Mouse (Mus musculus): ENCODE measurements around the gene Ankra2.
A peak's percentile ranks its signal among the peaks of the same experiment; 100 is the strongest.

Gene Ankra2

DNA sequence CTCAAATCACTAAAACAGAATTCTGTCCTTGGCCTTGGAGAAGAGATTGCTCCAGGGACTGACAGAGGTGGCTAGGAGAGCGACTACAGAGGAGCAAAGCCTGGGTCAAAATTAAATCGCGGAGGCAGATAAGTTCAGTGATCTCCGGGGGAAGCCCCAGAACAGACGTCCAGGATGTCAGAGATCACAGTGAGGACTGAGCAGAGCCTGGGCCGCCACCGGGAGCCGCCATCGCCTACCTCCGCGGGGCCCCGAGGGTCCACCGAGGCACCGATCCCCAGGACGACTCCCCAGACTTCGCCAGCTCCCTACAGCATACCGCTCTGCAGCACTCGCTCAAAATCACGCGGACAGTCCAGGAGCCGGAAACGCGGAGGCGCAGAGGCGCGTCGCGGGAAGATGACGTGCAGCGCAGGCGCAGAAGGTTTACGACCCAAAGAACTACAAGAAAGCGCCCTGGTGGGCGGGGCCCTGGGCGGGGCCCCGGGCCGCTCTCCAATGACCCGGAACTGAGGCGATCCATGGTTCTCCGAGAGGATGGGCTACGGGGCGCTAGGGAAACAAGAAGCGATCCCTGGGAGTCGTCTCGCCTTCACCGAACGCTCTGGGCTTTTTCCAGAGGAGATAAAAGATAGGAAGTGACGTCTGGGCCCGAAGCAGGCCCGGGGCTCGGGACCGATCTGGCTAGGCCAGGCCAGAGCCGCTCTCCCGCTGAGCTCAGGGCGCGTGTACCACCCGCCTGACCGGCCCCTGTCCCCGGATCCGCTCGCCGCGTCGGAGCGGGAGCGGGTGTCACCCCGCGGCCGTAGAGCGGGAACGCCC, at the start of gene Ankra2, which contains the start of gene Utp15:
TSS of gene Ankra2 (plus strand) at position 439 of the 822 bp plus-strand sequence.
TSS of gene Utp15 (minus strand) at position 406 of the 822 bp plus-strand sequence.
- peak; percentile 98 for DNase-seq (ENCODE audit: low spot score)

DNA sequence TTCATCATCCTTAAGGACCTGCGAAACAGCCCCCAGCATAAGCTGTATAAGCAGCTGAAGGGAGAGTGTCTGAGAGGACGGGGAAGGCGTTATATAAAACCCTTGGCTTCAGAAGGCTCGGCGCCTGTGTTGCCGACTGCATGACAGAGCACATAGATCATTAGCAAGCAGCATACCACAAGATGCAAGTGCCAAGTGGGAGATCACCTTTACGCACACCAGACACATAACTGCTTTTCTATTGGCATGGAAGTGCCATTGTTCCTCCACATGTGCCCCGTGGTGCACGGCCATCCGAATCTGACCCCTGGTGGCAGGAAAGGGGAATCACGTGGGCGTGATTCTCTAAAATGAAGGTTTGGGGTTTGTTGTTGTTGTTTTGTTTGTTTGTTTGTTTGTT, 40.0 kb upstream of the Ankra2 start:
- no peak for DNase-seq (ENCODE audit: low spot score)

DNA sequence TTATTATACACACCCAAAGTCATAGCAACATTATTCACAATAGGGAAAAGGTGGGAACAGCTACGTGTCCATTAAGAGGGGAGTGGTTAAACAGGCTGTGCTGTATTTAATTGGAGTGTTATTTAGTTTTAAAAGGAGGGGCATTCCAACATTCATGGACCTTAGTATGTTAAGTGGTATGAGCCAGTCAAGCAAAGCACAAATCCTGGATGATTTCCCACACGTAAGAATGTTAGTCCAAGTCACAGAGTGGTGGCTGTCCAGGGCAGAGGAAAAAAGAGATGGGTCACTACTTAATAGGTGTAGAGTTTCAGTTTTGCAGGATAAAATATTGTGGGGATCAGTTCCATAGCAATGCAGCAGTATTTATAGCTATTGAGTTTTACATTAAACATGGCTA, 36.6 kb upstream of the Ankra2 start:
- no peak for DNase-seq (ENCODE audit: low spot score)

DNA sequence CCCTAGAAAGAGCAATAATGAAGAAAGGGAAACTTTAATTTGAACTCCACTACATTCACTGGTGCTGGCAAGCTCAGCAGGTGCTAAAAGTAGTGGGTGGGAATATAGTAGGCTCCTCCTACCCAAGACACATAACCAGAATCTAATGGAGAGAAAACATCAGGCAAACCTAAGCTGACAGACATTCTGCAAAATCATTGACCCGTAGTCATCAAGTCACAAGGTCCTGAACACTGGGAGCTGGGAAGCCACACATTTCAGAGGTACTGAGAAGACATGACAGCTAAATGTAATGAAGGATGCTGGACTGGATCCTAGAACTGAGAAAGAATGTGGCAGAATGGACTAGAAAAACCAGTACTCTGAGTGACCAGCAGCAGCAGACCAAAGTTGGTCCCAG, 32.4 kb upstream of the Ankra2 start:
- no peak for DNase-seq (ENCODE audit: low spot score)

DNA sequence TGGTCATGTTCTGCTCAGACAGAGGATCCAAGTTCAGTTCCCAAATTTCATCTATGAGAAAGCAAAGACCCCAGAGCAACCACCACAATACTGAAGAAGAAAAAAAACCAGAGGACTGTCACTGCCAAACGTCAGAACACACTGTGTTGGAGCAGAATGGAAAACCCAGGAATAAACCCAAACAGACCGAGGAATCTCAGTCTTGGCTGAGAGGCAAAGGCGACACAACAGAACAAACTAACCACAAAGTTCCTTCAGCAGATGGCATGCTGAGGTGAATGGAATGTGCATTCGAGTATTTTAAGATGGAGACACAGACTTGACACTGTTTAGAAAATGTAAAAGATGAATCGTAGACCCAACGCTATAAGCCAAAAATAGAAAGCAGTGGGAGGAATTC, 27.4 kb upstream of the Ankra2 start:
- DNase-seq (ENCODE audit: low spot score) = no peak

DNA sequence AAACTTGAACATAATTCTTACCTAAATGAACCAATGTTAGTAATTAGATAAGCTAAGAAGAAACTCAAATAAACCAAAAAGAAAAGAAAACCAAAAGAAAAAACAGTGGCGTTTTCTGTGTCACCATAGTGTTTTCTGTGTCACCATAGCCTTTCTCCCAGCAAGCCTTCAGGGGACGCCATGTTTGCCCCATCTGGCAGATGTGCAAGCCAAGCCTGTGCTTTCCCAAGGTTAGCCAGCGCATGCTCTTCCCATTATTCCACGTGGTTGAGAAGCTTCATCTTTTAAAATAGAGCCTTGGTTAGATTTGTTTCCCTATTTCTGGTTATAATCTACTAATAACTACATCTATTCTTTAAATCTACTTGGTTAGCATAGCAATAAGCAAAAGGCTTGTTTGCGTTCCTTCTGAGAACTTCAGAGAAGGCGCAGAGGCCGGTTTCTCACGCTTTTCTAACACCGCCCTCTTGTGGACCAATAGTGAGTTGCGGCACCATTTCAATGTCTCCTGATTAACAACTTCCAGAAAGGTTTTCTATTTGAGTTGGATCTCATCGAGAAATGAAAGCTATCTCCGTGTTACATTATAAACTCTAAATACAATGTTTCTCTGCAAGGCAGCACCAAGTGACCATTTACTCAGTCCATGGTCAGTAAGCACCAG, 22.8 kb upstream of the Ankra2 start:
- peak; percentile 23 for DNase-seq (ENCODE audit: low spot score)

DNA sequence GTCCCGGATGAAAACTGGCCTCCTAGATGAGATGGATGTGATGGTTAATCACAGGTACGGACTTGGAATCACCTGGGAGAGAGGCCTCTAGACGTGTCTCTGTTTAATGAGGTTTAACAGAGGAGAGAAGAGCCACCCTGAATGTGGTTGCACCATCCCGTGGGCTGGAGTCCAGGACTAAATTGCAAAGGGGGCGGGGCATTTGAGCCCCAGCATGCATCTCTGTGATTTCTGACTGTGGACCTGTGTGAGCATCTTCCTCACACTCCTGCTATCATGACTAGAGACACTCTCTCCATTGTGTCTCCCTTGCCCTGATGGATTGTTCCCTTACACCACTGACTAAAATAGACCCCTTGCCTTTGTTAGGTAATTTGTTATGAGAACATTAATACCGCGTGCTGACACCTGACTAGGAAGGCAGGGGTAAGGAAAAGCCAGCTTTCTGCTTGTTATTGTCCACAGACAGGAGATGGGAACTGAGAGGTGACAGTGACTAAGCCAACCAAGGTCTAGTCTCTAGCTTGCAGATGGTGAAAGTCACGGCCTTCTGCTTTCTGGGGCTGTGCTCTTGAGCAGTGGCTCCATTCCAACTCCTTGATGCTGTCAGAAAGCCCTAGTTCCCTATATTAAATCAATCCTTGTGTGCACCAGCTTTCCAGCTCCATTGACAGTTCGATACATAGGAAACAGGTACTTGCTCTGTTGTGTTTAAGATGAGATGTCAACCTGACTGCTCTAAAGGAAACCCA, 21.2 kb upstream of the Ankra2 start:
- DNase-seq (ENCODE audit: low spot score) = no peak

DNA sequence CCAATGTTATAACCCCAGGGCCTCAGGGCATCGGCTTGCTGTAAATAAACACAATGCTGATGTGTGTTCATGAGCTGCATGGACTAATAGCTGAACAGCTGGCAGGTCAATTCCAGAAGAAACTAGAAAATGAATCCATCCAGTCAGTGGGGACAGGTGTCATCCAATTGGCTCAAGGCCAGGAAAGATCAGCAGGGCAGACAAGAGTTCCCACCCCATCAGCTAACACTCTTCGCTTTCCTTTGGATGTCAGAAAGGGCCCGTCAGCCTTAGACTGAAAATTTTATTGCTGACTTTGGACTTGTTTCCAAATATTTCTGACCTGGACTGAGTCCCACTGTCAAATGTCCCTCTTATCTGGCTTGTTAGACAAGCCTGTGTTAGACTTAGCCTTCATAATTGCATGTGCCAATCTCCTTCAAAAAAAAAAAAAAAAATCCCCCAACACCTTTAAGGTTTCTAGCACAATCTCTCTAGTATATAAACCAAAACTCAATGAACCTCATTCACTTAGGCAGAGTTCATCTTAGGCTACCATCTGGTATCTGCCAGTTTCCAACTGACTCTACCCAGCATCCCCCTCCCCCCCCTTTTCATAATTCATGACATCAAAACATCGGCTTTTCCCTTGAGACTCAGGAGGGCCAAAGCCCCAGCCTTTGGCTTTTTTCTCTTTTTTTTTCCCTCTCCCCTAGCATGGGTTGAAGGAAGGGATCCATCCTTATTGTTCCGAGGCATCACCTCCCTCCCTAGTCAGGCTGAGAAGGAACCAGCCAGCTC, 18.1 kb upstream of the Ankra2 start:
- no peak for DNase-seq (ENCODE audit: low spot score)

DNA sequence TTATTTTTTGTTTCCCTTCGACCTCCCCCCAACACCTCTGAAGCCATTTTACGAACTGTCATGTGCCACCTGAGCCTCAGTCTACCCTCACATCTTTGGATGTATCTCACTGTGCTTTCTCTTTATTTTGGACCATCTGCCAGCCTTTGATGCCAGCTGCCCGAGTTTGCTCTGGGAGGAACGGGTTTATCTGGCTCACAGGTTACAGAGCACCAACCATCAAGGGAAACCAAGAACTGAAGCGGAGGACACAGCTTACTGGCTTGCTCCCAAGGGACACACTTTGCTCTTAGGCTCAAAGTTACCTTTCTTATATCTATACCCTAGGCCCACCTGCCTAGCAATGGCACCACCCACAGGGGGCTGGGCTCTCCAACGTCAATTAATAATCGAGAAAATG, 17.5 kb upstream of the Ankra2 start:
- DNase-seq (ENCODE audit: low spot score) = no peak

DNA sequence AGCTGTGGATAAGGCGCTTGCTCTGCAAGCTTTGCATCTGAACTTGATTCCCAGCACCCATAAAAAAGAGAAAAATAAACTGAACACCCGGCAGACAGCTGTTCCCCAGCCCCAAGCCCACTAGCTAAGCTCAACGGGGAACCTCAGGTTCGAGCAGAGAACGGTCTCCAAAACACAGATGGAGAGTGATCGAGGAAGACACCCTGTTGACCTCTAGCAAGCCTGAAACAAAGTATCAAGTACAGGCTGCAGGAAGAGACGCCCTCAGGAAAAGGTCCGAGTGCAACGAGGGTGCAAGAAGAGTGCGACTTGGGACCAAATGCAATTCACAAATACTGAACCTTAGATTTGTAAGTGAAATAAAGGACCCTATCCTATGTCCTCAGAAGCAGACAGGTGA, 13.3 kb upstream of the Ankra2 start:
- DNase-seq (ENCODE audit: low spot score) = no peak

DNA sequence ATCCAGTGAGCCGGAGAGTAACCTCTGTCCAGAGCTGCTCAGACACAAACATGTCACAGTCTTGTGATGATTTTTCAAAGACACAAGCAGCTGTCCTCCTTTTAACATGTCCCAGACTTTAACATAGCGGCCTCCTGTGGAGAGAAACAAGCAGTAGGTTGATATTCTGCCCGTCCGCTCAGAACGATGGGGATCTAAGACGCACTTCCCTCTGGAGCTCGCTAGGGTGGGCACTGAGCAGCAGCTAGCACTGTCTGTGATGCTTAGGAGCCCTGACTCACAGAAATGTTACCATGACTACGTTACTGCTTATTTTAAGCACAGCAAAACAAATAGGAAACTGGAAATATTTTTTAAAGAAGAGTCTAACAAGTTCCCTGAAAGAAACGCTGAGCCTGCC, 8.0 kb upstream of the Ankra2 start:
- no peak for DNase-seq (ENCODE audit: low spot score)

DNA sequence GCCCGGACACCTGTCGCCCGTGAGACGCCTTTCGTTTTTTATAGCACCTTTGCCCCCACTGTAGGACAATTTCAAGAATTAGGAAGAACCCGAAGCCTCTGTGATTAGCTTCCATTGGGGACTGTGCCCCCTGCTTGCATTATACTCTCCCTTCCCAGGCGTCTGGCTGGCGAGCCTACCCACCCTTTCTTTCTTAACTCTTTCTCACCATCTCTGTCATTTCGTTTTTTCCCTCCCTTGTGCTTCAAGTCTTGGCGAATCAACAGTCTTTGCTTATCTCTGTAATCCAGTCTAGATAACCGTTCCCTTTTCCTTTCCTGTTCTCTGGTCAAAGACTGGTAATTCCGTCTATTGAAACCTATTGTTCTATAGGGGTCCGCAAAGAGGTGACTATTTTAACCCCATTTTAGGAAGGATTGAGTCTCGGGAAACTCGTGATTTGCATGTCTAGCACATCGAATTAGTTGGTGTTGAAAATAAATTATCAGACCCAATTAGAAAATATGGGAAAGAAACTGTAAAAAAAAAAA, 649 bp downstream of the Ankra2 start:
- no peak for DNase-seq (ENCODE audit: low spot score)

DNA sequence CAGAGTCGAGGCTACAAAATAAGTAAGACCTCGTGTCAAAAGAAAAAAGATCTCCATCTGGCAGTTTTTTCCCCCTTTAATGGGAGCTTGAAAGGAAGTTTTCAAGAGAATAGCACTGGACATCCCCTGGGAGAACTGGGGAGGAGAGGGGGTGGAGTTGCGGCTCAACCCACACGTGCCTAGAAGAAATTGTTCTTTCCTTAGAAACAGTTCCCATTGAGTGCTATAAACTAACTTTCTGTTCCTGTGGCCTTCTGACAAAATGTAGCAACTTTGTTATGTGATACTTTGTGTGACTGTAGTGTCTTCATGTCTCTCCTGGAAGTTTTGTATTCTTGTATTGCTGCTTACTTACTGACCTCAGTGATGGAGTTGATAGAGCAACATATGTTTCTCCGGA, 1.2 kb downstream of the Ankra2 start:
- DNase-seq (ENCODE audit: low spot score) = no peak

DNA sequence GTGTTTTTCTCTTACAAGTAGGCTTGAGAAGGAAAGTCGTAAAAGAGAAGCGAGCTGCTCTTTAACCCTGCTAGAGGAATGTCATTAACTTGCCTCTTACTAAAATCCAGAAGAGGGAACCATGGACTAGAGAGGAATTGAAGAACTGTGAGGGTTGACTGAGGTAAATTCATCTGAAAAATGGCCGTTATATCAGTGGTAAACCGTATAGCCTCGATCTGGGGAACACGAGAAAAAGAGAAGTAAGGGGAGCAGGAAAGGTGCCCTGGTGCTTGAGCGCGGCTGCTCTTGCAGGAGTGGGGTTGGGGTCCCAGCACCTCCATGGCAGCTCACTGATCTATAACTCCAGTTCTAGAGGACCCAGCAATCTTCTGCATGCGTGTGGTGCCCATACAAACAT, 11.1 kb downstream of the Ankra2 start:
- no peak for DNase-seq (ENCODE audit: low spot score)

DNA sequence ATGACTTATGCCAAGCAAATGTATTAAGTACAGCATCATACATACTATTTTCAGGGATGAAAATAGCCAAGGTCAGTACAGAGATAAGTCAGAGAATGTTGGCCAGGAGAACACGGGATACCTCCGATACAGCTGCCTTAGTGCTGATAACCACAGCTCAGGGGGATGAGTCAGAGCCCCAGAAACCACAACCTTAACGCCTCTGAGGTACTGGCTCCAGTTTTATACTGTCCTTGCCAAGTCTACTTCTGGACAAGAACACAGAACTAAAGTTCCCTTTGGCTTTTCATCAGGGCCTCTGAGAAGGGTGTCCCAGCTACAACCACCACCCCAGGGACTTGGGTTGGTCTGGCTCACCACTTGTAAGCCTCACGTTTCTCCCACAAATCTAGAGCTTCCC, 12.8 kb downstream of the Ankra2 start:
- no peak for DNase-seq (ENCODE audit: low spot score)

DNA sequence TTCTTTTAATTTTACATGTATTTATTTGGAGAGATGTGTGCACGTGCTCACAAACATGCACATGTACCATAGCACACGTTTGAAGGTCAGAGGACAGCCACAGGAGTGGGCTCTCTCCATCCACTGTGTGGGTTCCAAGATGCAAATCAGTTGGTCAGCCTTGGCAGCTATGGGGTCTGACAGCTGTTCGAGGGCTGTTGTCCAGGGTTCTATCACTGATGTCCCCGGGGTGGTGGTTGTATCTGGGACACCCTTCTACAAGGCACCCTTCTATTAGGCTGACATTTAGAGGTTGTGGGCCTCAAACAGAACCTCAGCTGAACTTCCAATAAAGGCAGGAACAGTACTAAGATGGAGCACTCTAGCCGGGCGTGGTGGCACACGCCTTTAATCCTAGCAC, 13.4 kb downstream of the Ankra2 start:
- DNase-seq (ENCODE audit: low spot score) = no peak

DNA sequence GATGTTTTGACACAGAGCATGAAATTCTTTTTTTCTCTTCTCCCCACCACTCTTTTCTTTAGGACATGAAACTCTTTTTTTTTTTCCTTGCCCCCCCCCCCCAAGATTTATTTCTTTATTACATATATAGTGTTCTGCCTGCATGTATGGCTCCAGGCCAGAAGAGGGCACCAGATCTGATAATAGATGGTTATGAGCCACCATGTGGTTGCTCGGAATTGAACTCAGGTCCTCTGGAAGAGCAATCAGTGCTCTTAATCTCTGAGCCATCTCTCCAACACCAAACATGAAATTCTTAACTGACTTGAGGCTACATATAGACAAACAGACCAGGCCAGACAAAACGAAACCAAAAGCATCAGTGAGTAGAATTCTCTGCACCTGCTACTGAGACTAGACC, 14.6 kb downstream of the Ankra2 start:
- DNase-seq (ENCODE audit: low spot score) = no peak

DNA sequence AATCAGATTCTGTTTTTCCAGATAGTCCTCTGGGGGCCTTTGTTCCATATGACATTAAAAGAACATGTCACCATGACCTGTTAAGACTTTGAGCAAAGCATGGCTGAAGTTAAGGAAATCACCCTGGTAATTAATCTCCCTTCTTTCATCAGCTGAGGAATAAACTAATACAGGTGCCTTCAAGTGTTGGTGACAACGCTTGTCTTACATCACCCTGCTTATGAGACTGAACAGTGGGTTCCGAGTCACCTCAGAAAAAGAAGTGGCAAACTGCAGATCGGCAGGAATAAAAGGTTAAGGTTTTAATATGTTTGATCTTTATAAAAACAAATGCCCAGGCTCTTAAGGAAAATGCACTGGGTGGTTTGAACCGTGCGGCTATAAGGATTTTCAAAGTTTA, 16.8 kb downstream of the Ankra2 start, which contains the start of gene Gm21976:
TSS of gene Gm21976 (plus strand) at position 202 of the 400 bp plus-strand sequence.
- DNase-seq (ENCODE audit: low spot score) = no peak

DNA sequence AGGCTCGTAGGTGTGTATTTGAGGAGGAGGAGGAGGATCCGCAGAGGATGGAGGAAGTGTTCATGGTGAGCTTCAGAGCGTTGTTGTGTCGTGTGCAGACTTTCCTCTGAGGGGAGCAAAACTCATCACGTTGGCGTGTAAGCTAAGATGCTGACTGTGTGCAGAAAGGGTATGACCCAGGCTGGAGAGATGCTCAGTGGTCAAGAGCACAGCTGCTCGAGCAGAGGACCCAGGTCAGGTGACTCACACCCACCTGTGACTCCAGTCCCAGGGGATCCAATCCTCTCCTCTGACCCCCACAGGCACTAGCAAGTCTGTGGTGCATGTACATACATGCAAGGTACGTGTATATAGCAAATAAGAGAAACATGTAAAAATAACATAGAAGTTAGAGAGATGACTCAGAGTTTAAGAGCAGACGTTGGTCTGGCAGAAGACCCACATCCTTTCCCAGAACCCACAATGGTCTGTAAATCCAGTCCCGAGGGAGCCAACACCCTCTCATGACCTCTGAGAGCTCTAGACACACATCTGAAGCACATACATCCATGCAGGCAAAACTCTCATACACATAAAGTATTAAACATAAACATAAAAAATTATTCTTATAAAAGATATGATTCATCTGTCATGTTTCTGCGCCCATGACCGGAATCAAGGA, 18.2 kb downstream of the Ankra2 start:
- no peak for DNase-seq (ENCODE audit: low spot score)

DNA sequence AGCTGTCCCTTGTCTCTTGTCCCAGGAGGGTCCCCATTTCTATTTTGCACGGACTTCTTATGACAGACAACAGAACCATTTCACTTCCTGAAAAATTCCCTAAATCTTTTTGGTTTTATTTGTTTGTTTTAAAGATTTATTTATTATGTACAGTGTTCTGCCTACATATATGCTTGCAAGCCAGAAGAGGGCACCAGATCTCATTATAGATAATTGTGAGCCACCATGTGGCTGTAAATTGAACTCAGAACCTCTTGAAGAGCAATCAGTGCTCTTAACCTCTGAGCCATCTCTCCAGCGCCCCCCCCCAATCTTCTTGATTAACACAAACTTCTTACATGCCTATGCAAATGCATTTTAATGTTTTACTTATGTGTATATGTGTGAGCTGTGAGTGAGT, 27.8 kb downstream of the Ankra2 start:
- DNase-seq (ENCODE audit: low spot score) = no peak

DNA sequence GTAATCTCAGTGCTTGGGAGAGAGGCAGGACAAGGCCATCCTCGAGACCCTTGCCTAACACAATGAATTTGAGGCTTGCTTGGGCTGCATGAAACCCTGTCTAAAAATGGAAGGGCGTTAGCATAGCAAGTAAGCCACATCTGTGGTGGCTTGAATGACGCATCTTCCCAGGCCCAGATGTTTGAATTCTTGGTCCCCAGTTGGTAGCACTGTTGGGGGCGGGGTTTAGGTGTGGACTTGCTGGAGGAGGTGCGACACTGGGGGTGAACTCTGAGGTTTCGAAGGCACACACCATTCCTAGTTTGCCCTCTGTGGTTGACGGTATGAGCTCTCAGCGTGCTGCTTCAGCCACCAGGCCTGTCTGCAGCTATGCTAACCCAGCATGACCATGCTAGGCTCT, 28.8 kb downstream of the Ankra2 start:
- DNase-seq (ENCODE audit: low spot score) = no peak
